Mouse (Mus musculus) hindbrain, embryonic 16.5 days (tissue): ENCODE results near the gene Gcnt1. TPM values are rescaled to one million over a fixed set of nuclear protein-coding genes. Genes with fewer than 3 reads are reported as not detected.
A peak's percentile ranks its signal among the peaks of the same experiment; 100 is the strongest.

Source experiments
- ATAC-seq: fragments of 200-750 bp; cut with Nextera tagmentation; 2 replicates; pipeline ENCODE4 v1.8.0; 2017; ENCODE audit warnings: moderate TSS enrichment, moderate library complexity
- H3K27ac ChIP-seq: fragments of 300-500 bp; sonication (generic); 2 replicates; pipeline ENCODE4 v1.5.1; 2014; ENCODE audit warnings: low read depth, mild to moderate bottlenecking, control low read depth, low read length, moderate library complexity
- H3K27me3 ChIP-seq: fragments of 300-500 bp; sonication (generic); replicated peaks from 2 replicates; pipeline ENCODE4 v1.6.1; 2014; ENCODE audit warnings: low read length; ENCODE audit not compliant: control insufficient read depth, insufficient read depth
- H3K36me3 ChIP-seq: fragments of 300-500 bp; sonication (generic); 2 replicates; pipeline ENCODE4 v1.6.1; 2014; ENCODE audit warnings: mild to moderate bottlenecking, low read length, moderate library complexity, mixed read lengths; ENCODE audit not compliant: control insufficient read depth, insufficient read depth
- H3K4me1 ChIP-seq: fragments of 300-500 bp; sonication (generic); 2 replicates; pipeline ENCODE4 v1.6.1; 2014; ENCODE audit warnings: low read depth, low read length; ENCODE audit not compliant: control insufficient read depth, insufficient read depth
- H3K4me2 ChIP-seq: fragments of 300-500 bp; sonication (generic); 2 replicates; pipeline ENCODE4 v1.6.1; 2014; ENCODE audit warnings: mild to moderate bottlenecking, low read length, control low read depth, moderate library complexity
- H3K4me3 ChIP-seq: fragments of 300-500 bp; sonication (generic); 2 replicates; pipeline ENCODE4 v1.5.1; 2014; ENCODE audit warnings: mild to moderate bottlenecking, low read length, control low read depth, moderate library complexity
- H3K9ac ChIP-seq: fragments of 300-500 bp; sonication (generic); 2 replicates; pipeline ENCODE4 v1.6.1; 2014; ENCODE audit warnings: low read depth, mild to moderate bottlenecking, control low read depth, low read length, moderate library complexity
- H3K9me3 ChIP-seq: fragments of 300-500 bp; sonication (generic); 2 replicates; pipeline ENCODE4 v1.6.1; 2014; ENCODE audit warnings: mild to moderate bottlenecking, low read length, moderate library complexity; ENCODE audit not compliant: control insufficient read depth
- WGBS: fragments of 180-500 bp; shearing (Covaris S2); extraction: QIAGEN DNeasy Blood & Tissue Kit; methylation state at CpG from one replicate; pipeline ENCODE4 v1.1.7; 2014; 5-methylcytosine and 5-hydroxymethylcytosine counted together
- polyA plus RNA-seq: library from polyadenylated mRNA; unstranded; fragments of >200 nt; fragmentation: Nextera tagmentation; extraction: Ambion mirVana; gene quantifications from 2 replicates; pipeline ENCODE4 v1.2.1, GENCODE M21; 2015

The Gcnt1 gene
- polyA plus RNA-seq, 1 experiment from 2014 or later, result 0.71 TPM

DNA sequence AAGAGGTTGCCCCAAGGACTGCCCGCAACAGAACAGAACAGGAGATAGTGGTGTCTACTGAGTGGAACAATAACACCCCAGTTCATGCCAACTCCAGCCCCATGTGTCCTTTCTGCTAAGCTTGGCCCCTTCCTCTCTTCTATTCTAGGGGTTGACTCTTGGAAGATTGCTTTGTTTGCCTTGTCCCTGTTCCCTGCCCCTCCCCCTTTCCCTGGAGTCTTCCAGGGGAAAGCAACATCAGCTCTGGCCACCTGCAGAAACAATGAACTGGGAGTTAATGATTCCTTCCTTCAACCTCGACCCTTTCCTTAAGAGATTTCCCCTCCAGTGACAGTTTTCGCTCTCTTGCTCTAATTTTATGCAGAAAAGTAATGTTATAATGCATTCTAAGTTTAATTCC, 15.3 kb downstream of the Gcnt1 start:
- Histone ChIP-seq H3K4me2 (no peak overlapping the region), H3K4me3 (no peak overlapping the region), H3K4me1 (peaks cover 6% of the 10 kb centered on the region), H3K9me3 (no peaks in the 10 kb centered on the region), H3K27me3 (peaks cover 8% of the 10 kb centered on the region), H3K36me3 (no peaks in the 10 kb centered on the region), H3K27ac (no peak overlapping the region), H3K9ac (no peak overlapping the region)
- ATAC-seq, result no peak
- 38% methylated on average over 3 of the region's 3 CpGs for WGBS

- H3K4me2 ChIP-seq, result no peak overlapping the region; the same call in 1 of the 2 replicates
- no peak for ATAC-seq
- no peaks in the 10 kb centered on the region for H3K36me3 ChIP-seq
- H3K27ac ChIP-seq, result no peak overlapping the region
- H3K9me3 ChIP-seq, result no peaks in the 10 kb centered on the region
- no peak overlapping the region for H3K9ac ChIP-seq
- peaks cover 8% of the 10 kb centered on the region for H3K27me3 ChIP-seq
- H3K4me3 ChIP-seq, result no peak overlapping the region
- peaks cover 6% of the 10 kb centered on the region for H3K4me1 ChIP-seq
- WGBS, result 71% methylated on average over 6 of the region's 6 CpGs
These were observed 15.7 kb downstream of the Gcnt1 start for GRCm38 (mm10) chr19:17356932-17357331.

- H3K9me3 ChIP-seq, result no peaks in the 10 kb centered on the region
- H3K36me3 ChIP-seq, result no peaks in the 10 kb centered on the region
- H3K4me2 ChIP-seq, result peak overlapping the region; percentile 82
- H3K4me1 ChIP-seq, result peaks cover 6% of the 10 kb centered on the region
- H3K27ac ChIP-seq, result no peak overlapping the region
- peaks cover 8% of the 10 kb centered on the region for H3K27me3 ChIP-seq
- 1% methylated on average over 49 of the region's 50 CpGs for WGBS
- peak overlapping the region; percentile 47 for H3K9ac ChIP-seq
- peak overlapping the region; percentile 43 for H3K4me3 ChIP-seq
- ATAC-seq, result peak; percentile 64; the same call in 1 of the 2 replicates
These were observed 16.4 kb downstream of the Gcnt1 start for GRCm38 (mm10) chr19:17355950-17356867.

GRCm38 (mm10) chr19:17355361-17355760, 17.3 kb downstream of the Gcnt1 start:
- peaks cover 8% of the 10 kb centered on the region for H3K27me3 ChIP-seq
- WGBS, result 34% methylated on average over 4 of the region's 4 CpGs
- H3K4me1 ChIP-seq, result peaks cover 6% of the 10 kb centered on the region
- H3K4me3 ChIP-seq, result no peak overlapping the region
- no peak overlapping the region for H3K9ac ChIP-seq
- no peaks in the 10 kb centered on the region for H3K9me3 ChIP-seq
- ATAC-seq, result no peak
- H3K36me3 ChIP-seq, result no peaks in the 10 kb centered on the region
- H3K4me2 ChIP-seq, result no peak overlapping the region; the same call in 1 of the 2 replicates
- no peak overlapping the region for H3K27ac ChIP-seq

- Histone ChIP-seq H3K9me3 (no peaks in the 10 kb centered on the region), H3K4me1 (peaks cover 6% of the 10 kb centered on the region), H3K4me2 (no peak overlapping the region), H3K27me3 (peaks cover 8% of the 10 kb centered on the region), H3K36me3 (no peaks in the 10 kb centered on the region), H3K9ac (no peak overlapping the region), H3K4me3 (no peak overlapping the region), H3K27ac (no peak overlapping the region)
- no peak for ATAC-seq
- 67% methylated on average over 4 of the region's 4 CpGs for WGBS
These were observed 17.8 kb downstream of the Gcnt1 start for GRCm38 (mm10) chr19:17354797-17355196.

DNA sequence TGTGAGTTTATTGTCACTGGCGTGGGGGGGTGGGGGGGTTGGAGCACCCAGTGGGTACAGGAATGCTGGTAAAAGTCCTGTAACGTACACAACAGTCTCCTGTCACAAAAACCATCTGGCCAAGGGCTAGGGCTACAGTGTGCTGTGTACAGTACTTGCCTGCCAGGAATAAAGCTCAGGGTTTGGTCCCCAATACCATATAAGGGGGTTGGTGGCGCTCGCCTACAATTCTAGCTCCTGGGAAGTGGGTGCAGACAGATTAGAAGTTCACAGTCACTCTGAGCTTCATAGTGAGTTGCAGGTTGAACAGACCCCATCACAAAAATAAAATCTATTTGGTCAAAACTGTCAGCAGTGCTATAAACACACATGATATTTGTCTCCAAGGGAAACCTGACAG, 18.3 kb downstream of the Gcnt1 start:
- Histone ChIP-seq H3K27ac (no peak overlapping the region), H3K4me2 (no peak overlapping the region), H3K36me3 (no peaks in the 10 kb centered on the region), H3K9ac (no peak overlapping the region), H3K4me1 (peaks cover 6% of the 10 kb centered on the region), H3K9me3 (no peaks in the 10 kb centered on the region), H3K4me3 (no peak overlapping the region), H3K27me3 (peaks cover 8% of the 10 kb centered on the region)
- WGBS, result 85% methylated on average over 4 of the region's 4 CpGs
- no peak for ATAC-seq

DNA sequence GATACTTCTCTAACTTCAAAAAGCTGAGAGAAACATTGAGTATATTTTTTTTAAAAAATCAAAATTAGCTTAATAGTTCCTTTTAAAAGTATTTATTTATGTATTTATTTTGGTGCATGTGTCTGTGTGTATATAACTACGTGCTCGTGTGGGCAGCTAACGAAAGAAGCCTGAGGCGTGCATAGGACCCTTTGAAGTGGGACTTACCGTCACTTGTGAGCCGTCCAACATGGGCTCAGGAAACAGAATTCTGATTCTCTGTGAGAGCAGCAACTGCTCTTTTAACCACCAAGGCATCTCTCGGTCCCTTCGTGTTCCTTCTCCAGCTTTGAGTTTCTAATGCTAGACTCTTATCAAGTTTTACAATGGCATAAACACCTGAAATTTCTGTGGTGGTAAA, 18.9 kb downstream of the Gcnt1 start:
- H3K9ac ChIP-seq, result no peak overlapping the region
- H3K9me3 ChIP-seq, result no peaks in the 10 kb centered on the region
- peaks cover 8% of the 10 kb centered on the region for H3K27me3 ChIP-seq
- no peak overlapping the region for H3K4me3 ChIP-seq
- 74% methylated on average over 8 of the region's 8 CpGs for WGBS
- H3K36me3 ChIP-seq, result no peaks in the 10 kb centered on the region
- ATAC-seq, result no peak
- H3K4me2 ChIP-seq, result no peak overlapping the region
- H3K27ac ChIP-seq, result no peak overlapping the region
- peaks cover 6% of the 10 kb centered on the region for H3K4me1 ChIP-seq

GRCm38 (mm10) chr19:17347852-17348251, 24.8 kb downstream of the Gcnt1 start:
- ATAC-seq, result no peak
- Histone ChIP-seq H3K4me2 (no peak overlapping the region), H3K9ac (no peak overlapping the region), H3K4me3 (no peak overlapping the region), H3K36me3 (no peaks in the 10 kb centered on the region), H3K4me1 (no peaks in the 10 kb centered on the region), H3K9me3 (no peaks in the 10 kb centered on the region), H3K27me3 (no peaks in the 10 kb centered on the region), H3K27ac (no peak overlapping the region)
- 85% methylated on average over 2 of the region's 2 CpGs for WGBS

DNA sequence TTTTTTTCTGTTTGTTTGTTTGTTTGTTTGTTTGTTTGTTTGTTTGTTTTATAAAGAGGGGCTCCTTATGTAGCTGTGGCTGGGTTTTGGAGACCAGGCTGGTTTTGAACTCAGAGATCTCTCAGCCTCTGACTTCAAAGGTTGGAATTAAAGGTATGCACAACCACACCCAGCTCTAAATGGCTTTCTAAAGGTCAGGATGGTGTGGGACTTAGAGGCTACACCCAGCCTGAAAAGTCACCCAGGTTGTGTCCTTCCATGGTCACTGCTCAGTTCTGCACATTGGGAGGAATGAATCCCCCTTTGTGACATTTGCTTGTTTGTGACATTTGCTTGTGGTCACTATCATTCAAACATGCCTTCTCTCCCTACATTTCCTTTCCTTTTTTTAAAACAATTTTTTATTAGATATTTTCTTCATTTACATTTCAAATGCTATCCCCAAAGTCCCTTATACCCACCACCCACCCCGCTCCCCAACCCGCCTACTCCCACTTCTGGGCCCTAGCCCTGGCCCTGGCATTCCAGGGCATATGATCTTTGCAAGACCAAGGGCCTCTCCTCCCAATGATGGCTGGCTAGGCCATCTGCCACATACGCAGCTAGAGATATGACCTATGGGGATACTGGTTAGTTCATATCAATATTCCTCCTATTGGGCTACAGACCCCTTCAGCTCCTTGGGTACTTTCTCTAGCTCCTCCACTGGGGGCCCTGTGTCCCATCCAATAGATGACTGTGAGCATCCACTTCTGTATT, 25.7 kb downstream of the Gcnt1 start:
- H3K9me3 ChIP-seq, result no peaks in the 10 kb centered on the region

More for the DNA sequence above, 25.7 kb downstream of the Gcnt1 start:
- Histone ChIP-seq H3K4me3 (no peak overlapping the region), H3K4me2 (no peak overlapping the region), H3K4me1 (no peaks in the 10 kb centered on the region), H3K36me3 (no peaks in the 10 kb centered on the region), H3K9ac (no peak overlapping the region), H3K27ac (no peak overlapping the region), H3K27me3 (no peaks in the 10 kb centered on the region)
- 91% methylated on average over 3 of the region's 3 CpGs for WGBS
- ATAC-seq, result no peak
